Mouse (Mus musculus) layer of hippocampus, postnatal 14 days (tissue): ENCODE measurements around the gene Mrps18b. TPM values are rescaled to one million over a fixed set of nuclear protein-coding genes. Genes with fewer than 3 reads are reported as not detected.

Source experiments
- DNase-seq, 2 experiments: peaks; one replicate each; pipeline ENCODE4 v3.0.0; 2021 to 2022; ENCODE audit warnings: low spot score in 2 of 2, mixed read lengths in 1 of 2
- total RNA-seq, 2 experiments: library from RNA; stranded (reverse); gene quantifications; 2 replicates each; pipeline ENCODE4 v1.2.3; 2021

The Mrps18b gene
- total RNA-seq, 2 experiments from 2014 or later = 41.2 to 42.7 TPM

DNA sequence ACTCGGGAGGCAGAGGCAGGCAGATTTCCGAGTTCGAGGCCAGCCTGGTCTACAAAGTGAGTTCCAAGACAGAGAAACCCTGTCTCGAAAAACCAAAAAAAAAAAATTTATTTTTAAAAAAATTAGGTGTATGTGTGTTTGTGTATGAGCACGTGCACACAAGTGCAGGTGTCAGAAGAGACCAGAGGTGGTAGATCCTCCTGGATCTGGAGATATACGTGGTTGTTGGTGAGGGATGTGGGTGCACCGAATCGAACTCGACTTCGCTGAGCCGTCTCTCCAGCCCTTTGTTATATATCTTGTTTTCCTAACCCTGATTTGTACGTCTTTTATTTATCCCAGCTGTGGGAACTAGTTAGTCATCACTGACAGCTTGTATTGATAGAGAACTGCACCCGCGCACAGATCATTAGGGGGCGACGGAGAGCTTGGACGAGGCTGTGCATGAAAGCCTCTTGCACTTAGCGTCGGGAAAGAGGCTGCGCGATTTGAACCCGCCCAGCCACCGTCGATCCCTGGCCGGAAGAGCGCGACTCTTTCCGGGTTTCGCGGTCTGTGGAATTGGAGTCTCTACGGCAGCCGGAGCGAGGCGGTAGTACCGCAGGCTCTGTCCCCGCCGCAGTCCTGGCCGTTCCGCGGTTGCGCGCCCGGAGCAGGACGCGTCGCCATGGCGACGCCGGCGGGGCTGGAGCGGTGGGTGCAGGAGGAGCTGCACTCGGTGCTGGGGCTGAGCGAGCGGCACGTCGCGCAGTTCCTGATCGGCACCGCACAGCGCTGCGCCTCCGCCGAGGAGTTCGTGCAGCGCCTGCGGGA lies 36.7 kb downstream of the Mrps18b start, which contains the start of gene Dhx16:
Gene Dhx16 (plus strand): TSS at position 575 of the 813 bp plus-strand sequence.
- DNase-seq = peak; percentile 90 to 96

DNA sequence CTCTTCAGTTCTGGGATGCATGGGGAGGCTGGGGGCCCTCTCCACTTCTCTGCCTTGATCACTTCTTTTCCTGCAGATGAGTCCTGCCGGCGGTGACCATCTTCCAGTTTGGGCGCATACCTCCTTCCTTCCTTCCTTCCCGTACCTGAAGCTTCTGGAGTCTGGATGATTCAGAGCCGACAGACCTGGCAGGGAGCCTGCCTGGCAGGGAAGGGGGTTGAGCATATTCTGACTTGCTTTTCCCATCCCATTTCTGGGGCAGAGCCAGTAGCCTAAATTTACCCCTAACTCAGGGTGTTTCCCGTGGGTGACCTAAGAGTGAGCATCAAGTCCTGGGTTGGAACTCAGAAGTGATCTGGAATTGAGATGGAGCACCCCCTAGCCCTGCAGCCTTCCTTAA lies 41.5 kb downstream of the Mrps18b start:
- no peak for DNase-seq

- DNase-seq = peak; percentile 84 to 86
Observed at GRCm38 (mm10) chr17:35873774-35874519, 42.2 kb downstream of the Mrps18b start.

DNA sequence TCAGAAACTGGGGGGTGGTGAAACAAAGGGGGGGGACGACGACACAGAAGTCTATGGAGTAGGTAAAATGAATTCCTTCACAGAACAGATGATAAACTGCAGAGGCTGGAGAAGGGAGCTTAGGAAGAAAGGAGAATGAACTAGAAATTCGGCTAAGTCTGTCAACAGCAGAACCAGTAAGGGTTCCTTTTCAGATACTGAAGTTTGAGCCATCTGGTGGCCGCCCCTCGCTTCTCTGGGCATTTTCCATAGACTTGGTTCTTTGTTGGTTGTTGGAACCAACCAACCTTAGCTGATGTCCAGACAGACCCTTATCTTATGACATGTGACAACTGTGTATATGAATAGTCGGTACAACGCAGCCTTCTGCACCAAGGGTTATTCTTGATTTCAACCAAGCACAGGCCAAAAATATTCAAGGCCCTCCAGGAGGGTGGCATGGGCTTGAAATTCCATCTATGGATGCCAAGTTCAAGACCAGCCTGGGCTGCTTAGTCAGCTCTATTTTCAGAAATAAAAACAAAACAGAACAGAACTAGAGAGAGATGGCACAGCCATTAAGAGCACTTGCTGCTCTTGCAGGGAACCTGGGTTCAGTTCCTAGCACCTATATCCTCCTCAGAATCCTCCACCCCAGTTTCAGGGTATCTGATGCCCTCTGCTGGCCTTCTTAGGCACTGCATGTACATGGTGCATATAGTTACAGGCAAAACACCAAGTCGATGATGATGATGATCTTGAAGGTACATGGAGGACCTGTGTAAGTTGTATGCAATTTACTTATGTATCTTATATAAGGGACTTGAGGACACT lies 45.1 kb downstream of the Mrps18b start:
- DNase-seq = no peak

GRCm38 (mm10) chr17:35870151-35870883 lies 45.9 kb downstream of the Mrps18b start:
- DNase-seq = peak in 1 of 2 experiments; percentile 52

DNA sequence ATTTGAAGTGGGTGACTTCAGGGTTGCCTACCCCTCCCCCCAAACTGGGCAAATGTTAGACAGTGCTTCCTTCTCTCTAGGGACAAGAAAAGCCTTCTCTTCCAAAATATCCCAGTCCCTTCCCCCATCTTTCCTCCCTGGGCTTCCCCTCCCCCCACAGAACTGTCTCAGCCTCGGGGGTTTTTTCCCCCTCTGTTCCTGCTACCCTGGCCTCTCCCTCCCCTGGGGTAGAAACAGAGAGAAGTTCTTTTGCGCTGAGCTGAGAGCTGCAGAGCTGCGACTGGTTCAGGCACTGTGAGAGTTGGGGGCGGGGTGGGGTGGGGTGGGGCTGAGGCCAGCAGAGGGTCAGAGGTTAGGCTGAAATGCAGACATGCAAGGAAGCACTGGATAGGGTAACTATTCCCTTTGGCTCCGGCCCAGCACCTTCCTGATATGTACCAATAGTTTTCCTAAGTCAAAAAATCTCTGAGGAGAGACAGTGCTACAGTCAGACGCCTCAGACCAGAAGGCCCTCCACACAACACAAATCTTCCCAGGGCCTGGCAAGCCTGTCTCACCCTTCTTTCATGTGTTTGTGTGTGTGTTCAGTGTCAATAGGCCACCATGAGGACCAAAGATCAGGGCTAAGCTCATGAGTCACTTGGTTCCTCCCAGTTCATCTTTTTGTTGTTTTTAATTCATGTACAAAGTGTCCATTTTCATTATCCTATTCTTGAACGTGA lies 46.7 kb downstream of the Mrps18b start:
- peak in 1 of 2 experiments; percentile 39 for DNase-seq

DNA sequence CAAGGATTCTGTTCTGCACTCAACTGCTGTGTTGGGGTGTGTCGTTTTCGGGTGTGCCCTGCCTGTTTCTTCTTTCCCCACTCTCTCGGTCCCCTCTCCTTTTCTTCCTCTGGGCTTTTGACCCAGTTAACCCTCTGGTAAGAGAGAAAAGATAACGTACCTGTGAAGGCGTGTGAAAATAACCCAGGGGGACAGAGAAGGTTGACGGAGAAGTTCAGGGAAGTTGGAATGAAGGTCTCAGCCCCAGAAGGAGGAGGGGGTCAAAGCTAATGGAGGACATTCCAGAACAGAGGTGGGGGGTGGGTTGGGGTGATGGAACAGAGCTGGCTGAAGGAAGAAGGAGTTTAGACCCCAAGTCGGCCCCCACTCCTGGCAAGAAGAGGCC lies 47.2 kb downstream of the Mrps18b start:
- no peak for DNase-seq

GRCm38 (mm10) chr17:35868165-35868820 lies 47.9 kb downstream of the Mrps18b start:
- DNase-seq = no peak

GRCm38 (mm10) chr17:35866911-35867890 lies 49.0 kb downstream of the Mrps18b start:
- DNase-seq = no peak

DNA sequence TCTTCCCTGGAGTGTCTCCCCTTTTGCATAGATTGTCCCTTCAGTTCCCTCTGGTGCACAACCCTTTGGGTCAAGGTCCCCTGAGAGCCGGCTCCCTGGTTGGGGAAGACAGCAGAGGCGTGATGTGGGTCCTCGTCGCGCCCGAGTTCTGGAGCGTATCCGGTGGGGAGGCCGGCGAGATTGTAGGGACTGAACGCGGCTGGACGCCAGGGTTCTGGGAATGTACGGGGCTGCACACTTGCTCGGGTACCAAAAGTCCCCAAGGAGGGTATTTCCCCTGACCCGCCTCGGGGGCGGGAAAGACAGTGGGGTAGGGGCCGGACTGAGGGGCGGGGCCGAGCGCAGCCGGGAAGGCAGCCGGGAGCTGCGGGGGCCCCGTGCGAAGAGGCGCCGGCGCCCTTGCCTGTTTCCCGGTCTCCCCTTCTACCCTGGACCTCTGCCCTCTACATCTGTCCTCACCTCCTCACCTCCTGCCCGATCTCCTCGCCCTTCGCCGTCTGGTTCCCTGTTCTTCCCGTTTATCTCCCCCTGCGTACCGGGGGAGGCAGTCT lies 49.8 kb downstream of the Mrps18b start:
- DNase-seq = peak in 1 of 2 experiments; percentile 39

- DNase-seq = peak in 1 of 2 experiments; percentile 41
Observed at GRCm38 (mm10) chr17:35865481-35866280, 50.5 kb downstream of the Mrps18b start, which contains the start of gene Ppp1r18. Gene Ppp1r18 (plus strand): TSS chr17:35865593.

DNA sequence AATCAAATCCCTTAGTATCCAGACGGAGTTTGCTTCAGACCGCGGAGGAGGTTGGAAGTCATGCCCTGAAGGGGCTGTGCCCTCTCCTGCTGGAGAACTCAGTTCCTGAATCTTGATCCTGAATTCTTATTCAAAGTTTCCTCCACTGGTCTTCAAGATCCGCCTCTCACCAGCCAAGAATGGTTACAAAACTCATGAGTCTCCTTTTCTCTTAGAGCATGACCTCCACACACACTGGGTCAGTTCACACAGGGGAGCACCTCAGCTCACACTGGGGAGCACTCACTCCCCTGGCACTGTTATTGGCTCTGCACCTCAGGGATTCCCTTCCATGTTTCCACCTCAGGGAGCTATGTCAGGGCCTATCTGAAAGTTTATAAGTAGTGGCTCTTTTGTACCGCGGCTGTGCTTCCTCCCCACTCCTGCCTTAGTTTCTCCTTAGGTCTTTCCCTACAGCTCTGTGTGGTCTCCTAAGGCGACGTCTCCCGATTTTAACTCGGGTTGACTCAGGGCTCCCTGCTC lies 51.3 kb downstream of the Mrps18b start:
- no peak for DNase-seq

- DNase-seq = peak; percentile 89 to 92
Observed at GRCm38 (mm10) chr17:35861198-35861857, 54.9 kb downstream of the Mrps18b start, which contains the start of gene Nrm. Gene Nrm (plus strand): TSS chr17:35861318.

DNA sequence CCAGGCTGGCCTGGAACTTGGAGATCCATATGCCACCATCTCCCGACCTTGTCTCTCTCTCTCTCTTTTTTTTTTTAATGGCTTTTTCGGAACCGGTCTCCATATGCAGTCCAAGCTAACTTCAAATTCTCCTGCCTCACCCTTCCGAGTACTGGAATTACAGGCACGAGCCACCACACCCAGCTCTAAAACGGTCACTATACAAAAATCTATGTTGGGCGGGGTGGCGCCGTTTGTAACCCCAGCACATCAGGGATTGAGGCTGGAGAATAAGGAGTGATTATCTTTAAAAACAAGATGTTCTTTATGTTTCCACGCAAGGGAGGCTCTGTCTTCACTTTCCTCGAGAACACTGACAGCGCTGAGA lies 55.4 kb downstream of the Mrps18b start:
- DNase-seq = no peak
